Mouse (Mus musculus) kidney, adult 10 weeks (tissue): ENCODE data around the gene Gm10644. TPM values are rescaled to one million over a fixed set of nuclear protein-coding genes. Genes with fewer than 3 reads are reported as not detected.

Source experiments
- polyA plus RNA-seq: library from polyadenylated mRNA; stranded (reverse); fragments of 350-450 nt; fragmentation: Illumina TruSeq; extraction: RNeasy Lipid Tissue Mini Kit (QIAGEN cat#74804); gene quantifications from one replicate; pipeline ENCODE4 v1.2.3, GENCODE M21; 2014; ENCODE audit warnings: low read depth, low replicate concordance

Gene Gm10644
- polyA plus RNA-seq = 0.36 TPM

GRCm38 (mm10) chr8:83955106-83955957 is at the start of gene Gm10644, which contains the start of gene Asf1b:
Gm10644 (minus strand) TSS chr8:83955205.
Asf1b (plus strand) TSS chr8:83955507.

DNA sequence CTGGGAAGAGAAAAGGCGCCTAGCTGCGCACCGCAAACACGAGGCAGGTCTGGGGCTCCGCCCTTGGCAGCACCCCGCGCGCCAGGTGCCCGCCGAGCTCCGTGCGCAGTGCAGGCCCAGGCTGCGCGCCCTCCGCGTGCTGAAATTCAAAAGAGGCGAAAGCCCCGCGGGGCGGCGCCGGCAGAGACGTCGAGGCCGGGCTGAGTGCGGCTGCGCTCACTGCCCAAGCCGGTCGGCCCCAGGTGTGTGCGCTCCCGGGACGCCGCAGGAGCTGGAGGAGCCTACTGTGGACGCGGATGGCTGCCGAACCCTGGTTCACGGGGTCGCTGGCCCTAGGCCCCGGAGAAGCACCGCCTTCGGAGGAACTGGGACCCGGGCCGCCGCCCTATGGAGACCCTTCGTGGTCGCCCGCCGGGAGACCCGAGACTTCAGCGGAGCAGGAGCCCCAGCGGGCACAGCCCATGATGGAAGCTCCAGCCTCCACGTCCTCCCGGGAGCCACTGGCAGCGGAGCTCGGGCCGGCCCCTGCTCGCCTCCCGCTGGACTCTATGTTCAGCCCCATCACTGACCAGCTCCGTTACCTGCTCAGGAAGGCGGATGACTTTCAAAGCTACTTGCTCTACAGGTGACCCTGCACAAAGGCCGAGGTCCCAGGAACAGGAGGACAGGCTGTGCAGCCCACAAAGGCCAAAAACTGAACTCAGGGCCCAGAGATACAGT is 46.4 kb upstream of the Gm10644 start, which contains the start of gene 1700067K01Rik:
1700067K01Rik (plus strand) TSS at position 222 of the 720 bp plus-strand sequence.

GRCm38 (mm10) chr8:83997511-83998141 is 42.6 kb upstream of the Gm10644 start, which contains the start of gene Samd1:
Samd1 (plus strand) TSS chr8:83997672.

GRCm38 (mm10) chr8:83972150-83973120 is 17.4 kb upstream of the Gm10644 start, which contains the start of gene Prkaca:
Prkaca (plus strand) TSS chr8:83972993.

GRCm38 (mm10) chr8:83899363-83900252 is 55.4 kb downstream of the Gm10644 start, which contains the start of gene Adgrl1:
Adgrl1 (plus strand) TSS chr8:83900105.

Other genes starting within 250 kb of the Gm10644 start
- 5.4 TPM for gene Ddx39, start 240.0 kb downstream of the Gm10644 start, polyA plus RNA-seq
- 4.5 TPM for gene Adgre5, start 213.9 kb downstream of the Gm10644 start, polyA plus RNA-seq
- gene Adgrl1, start 55.1 kb downstream of the Gm10644 start, polyA plus RNA-seq = 1.1 TPM
- 0.65 TPM for gene Asf1b, start 302 bp upstream of the Gm10644 start, polyA plus RNA-seq
- 18.3 TPM for gene Prkaca, start 17.8 kb upstream of the Gm10644 start, polyA plus RNA-seq
- 2.6 TPM for gene Samd1, start 42.5 kb upstream of the Gm10644 start, polyA plus RNA-seq
- gene 1700067K01Rik, start 46.3 kb upstream of the Gm10644 start, polyA plus RNA-seq = not detected
- gene 2210011C24Rik, start 57.0 kb upstream of the Gm10644 start, polyA plus RNA-seq = 17.9 TPM
- 8.4 TPM for gene Palm3, start 66.3 kb upstream of the Gm10644 start, polyA plus RNA-seq
- gene Il27ra, start 87.4 kb upstream of the Gm10644 start, polyA plus RNA-seq = not detected
- gene Rln3, start 89.8 kb upstream of the Gm10644 start, polyA plus RNA-seq = not detected
- gene Gm10643, start 109.9 kb upstream of the Gm10644 start, polyA plus RNA-seq = 3.2 TPM
- 0.89 TPM for gene Rfx1, start 111.6 kb upstream of the Gm10644 start, polyA plus RNA-seq
- gene Dcaf15, start 149.6 kb upstream of the Gm10644 start, polyA plus RNA-seq = 1.6 TPM
- gene Podnl1, start 170.8 kb upstream of the Gm10644 start, polyA plus RNA-seq = not detected
- gene Cc2d1a, start 192.7 kb upstream of the Gm10644 start, polyA plus RNA-seq = 0.24 TPM
- not detected for gene 4930432K21Rik, start 192.8 kb upstream of the Gm10644 start, polyA plus RNA-seq
- not detected for gene Nanos3, start 230.0 kb upstream of the Gm10644 start, polyA plus RNA-seq